Mouse (Mus musculus) C2C12 (cell line): ENCODE data around the gene Aprt. TPM values are rescaled to one million over a fixed set of nuclear protein-coding genes. Genes with fewer than 3 reads are reported as not detected.

Source experiments
- H3K27me3 ChIP-seq: one replicate; pipeline ENCODE4 v1.6.1; 2011; ENCODE audit not compliant: control insufficient read depth, insufficient read depth, insufficient read length
- H3K36me3 ChIP-seq: one replicate; pipeline ENCODE4 v1.6.1; 2011; ENCODE audit not compliant: control insufficient read depth, insufficient read depth
- H3K4me3 ChIP-seq: one replicate; pipeline ENCODE4 v1.5.1; 2011; ENCODE audit warnings: mild to moderate bottlenecking, control low read depth; ENCODE audit not compliant: poor library complexity, insufficient read depth, severe bottlenecking
- H3K79me2 ChIP-seq: one replicate; pipeline ENCODE4 v1.6.1; 2011; ENCODE audit not compliant: control insufficient read depth, insufficient read depth
- H3K79me3 ChIP-seq: one replicate; pipeline ENCODE4 v1.6.1; 2011; ENCODE audit warnings: low read depth, control low read depth
- H3ac ChIP-seq: one replicate; pipeline ENCODE3; 2011; ENCODE audit warnings: low read depth; ENCODE audit not compliant: control insufficient read depth, insufficient read length
- CEBPB ChIP-seq: IDR thresholded peaks from one replicate; pipeline ENCODE4 v1.6.1; 2011; ENCODE audit warnings: low read depth, mild to moderate bottlenecking, control low read depth, moderate library complexity
- CTCF ChIP-seq: IDR thresholded peaks from one replicate; pipeline ENCODE4 v1.5.1; 2011; ENCODE audit not compliant: control insufficient read depth, insufficient read depth, insufficient read length
- FOSL1 ChIP-seq: IDR thresholded peaks from one replicate; pipeline ENCODE4 v1.8.0; 2011; ENCODE audit warnings: mild to moderate bottlenecking, low read length; ENCODE audit not compliant: poor library complexity, insufficient read depth, severe bottlenecking
- MAX ChIP-seq: IDR thresholded peaks from one replicate; pipeline ENCODE4 v1.6.1; 2011; ENCODE audit warnings: mild to moderate bottlenecking, control low read depth
- MYOD1 ChIP-seq: IDR thresholded peaks from one replicate; pipeline ENCODE4 v1.6.1; 2011; ENCODE audit warnings: low read depth; ENCODE audit not compliant: control insufficient read depth, insufficient read length
- MYOG ChIP-seq: IDR thresholded peaks from one replicate; pipeline ENCODE4 v1.6.1; 2011; ENCODE audit not compliant: control insufficient read depth, insufficient read length; ENCODE audit errors: extremely low read depth
- USF1 ChIP-seq: IDR thresholded peaks from one replicate; pipeline ENCODE4 v1.6.1; 2011; ENCODE audit warnings: low read depth, mild to moderate bottlenecking, control low read depth, moderate library complexity
- polyA plus RNA-seq: library from polyadenylated mRNA; unstranded; fragments of >200 nt; fragmentation: generic; extraction: Trizol; gene quantifications from one replicate; pipeline ENCODE4 v1.2.1, GENCODE M21; 2012; ENCODE audit warnings: missing spikeins

Aprt gene
- polyA plus RNA-seq, 1 experiment, result 615 TPM

DNA sequence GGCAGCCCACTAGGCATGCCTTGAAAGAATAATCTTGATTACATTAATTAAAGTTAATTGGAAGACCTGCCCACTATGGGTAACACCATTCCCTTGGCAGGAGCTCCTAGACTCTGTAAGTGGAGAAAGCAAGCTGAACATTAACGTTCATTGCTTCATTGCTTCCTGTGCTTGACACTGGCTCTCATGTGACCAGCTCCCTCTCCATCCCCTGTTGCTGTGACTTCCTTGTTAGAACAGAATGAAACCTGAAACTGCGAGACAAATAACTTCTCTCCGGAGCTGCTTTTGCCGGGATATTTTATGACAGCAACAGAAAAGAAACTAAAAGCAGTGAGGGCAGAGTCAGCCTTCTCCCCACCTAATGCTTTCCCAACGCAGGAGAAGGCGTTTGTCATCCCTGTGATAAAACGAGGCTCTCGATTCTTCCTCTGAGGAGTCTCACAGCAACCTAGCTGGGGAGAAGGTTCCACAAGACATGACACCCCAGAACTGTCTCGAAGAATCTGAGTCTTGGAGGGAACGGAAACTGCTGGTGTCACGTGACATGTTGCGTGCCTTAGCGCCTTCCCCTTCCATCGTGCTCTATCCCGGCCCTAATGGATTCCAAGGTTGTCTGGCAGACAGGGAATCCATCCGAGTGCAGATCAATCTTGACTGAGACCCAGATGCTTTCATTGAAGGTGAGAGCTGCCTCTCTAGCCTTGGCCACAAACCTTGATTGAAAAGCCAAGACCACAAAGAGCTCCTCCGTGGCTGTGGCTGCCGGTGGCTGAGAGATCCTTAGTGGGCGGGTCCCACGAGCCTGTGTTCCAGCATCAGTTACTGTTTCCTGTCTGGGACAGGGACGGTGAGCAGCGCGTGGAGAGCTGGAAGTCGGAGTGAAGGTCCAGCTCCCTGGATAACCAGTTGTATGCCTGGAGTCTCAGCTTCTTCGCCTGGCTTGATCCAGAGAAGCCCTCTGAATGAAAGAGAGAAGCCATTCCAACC, 12.1 kb downstream of the Aprt start:
- no peak overlapping the region for H3ac ChIP-seq
- peaks cover 6% of the 10 kb centered on the region for H3K36me3 ChIP-seq
- H3K79me3 ChIP-seq, result peaks cover 15% of the 10 kb centered on the region
- TF ChIP-seq MAX (no peak), CEBPB (no peak), MYOG (no peak), USF1 (no peak), MYOD1 (no peak), CTCF (no peak), FOSL1 (no peak)
- H3K27me3 ChIP-seq, result no peaks in the 10 kb centered on the region
- no peak overlapping the region for H3K4me3 ChIP-seq
- H3K79me2 ChIP-seq, result peaks cover 24% of the 10 kb centered on the region

DNA sequence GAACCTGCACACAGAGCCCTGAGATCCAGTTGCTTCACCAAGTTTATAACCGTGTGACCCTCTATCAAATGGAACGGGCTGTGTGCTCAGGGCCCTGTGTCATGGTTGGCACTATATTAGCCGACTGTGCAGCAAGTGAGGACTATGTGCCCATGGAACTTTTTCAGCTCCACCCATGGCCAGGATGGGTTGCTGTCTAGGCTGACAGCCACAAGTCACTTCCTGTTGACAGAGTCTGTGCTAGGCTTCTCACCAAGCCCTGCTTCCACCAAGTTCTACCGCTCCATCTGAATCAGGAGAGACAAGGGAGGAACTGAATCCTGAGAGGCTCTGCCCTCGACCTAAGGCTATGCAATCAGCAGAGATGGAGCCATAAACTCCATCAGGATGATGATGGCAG, 15.5 kb downstream of the Aprt start:
- no peaks in the 10 kb centered on the region for H3K79me3 ChIP-seq
- H3K27me3 ChIP-seq, result no peaks in the 10 kb centered on the region
- no peaks in the 10 kb centered on the region for H3K36me3 ChIP-seq
- TF ChIP-seq CTCF, result no peak
- no peak for TF ChIP-seq FOSL1
- no peak for TF ChIP-seq CEBPB
- no peak for TF ChIP-seq MAX
- no peak for TF ChIP-seq USF1
- no peak for TF ChIP-seq MYOG
- TF ChIP-seq MYOD1, result no peak
- H3ac ChIP-seq, result no peak overlapping the region
- peaks cover 4% of the 10 kb centered on the region for H3K79me2 ChIP-seq
- H3K4me3 ChIP-seq, result no peak overlapping the region

DNA sequence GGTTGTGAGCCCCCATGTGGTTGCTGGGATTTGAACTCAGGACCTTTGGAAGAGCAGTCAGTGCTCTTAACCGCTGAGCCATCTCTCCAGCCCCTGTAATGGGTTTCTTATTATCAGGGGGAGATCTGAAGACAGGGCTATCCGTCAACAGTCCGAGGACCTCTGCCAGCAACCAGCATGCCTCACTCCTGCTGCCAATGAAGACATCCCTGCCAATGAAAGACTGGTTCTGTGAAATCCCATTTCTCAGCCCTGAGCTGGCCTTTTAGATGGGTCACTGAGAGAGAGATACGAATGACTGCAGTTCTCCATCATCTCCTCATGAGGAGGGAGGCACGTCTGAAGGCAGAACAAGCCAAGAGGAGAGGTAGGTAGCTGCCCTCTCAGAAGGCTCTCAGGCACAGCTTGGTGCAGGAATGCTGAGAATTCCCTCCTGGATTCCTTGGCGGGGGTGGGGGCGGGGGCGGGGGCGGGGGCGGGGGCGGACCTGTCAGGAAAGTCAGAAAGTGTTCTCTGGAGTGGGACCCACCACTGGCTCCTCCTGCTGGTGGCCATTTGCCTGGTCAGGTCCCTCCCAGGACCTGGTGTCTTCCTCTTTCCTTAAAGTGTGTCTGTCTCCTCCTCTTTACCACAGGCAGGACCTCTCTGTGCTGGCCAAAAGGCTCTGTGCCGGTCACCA, 17.9 kb downstream of the Aprt start:
- Histone ChIP-seq H3K36me3 (no peaks in the 10 kb centered on the region), H3K4me3 (no peak overlapping the region), H3ac (no peak overlapping the region), H3K27me3 (no peaks in the 10 kb centered on the region), H3K79me3 (no peaks in the 10 kb centered on the region), H3K79me2 (no peaks in the 10 kb centered on the region)
- TF ChIP-seq MYOD1 (no peak), USF1 (no peak), CTCF (no peak), MAX (no peak), CEBPB (no peak), MYOG (no peak), FOSL1 (no peak)

DNA sequence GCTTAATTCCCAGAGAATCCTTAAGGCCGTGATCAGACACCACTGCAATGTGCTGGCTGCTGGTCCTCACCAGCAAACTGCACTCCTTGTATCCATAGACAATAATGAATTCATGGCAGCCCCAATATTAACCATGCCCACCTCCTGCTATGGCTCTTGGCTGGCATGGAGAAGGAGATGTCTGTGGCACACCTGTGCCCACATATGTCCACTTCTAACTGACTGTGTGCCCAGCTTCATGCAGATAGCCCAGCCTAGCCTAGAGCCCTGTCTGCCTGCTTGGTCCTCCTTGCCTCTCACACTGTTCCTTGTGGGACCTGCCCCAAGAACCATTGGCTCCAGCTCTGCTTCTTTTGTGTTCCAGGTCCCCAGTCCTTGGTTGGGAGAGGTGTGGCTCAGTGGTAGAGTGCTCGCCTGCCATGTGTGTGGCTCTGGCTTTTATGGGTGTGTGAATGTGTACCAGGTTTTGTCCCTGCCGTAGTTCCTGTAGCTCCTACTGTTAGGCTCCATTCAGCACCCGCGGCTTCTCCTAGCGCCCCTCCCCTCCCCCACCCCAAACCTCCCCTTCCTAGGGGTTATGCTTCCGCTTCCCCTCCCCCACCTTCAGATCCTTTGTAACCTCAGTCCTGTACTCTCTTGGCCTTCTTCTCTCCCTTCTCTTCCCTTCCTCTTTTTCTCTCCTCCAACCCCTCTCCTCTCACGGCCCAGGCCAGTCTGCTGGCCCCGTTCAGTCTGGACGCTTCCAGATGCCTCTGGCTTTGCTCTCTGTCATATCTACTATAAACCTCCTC, 19.3 kb downstream of the Aprt start:
- H3K4me3 ChIP-seq, result no peak overlapping the region
- no peak for TF ChIP-seq MYOG
- no peaks in the 10 kb centered on the region for H3K79me3 ChIP-seq
- no peaks in the 10 kb centered on the region for H3K79me2 ChIP-seq
- H3K36me3 ChIP-seq, result no peaks in the 10 kb centered on the region
- no peak overlapping the region for H3ac ChIP-seq
- H3K27me3 ChIP-seq, result no peaks in the 10 kb centered on the region

DNA sequence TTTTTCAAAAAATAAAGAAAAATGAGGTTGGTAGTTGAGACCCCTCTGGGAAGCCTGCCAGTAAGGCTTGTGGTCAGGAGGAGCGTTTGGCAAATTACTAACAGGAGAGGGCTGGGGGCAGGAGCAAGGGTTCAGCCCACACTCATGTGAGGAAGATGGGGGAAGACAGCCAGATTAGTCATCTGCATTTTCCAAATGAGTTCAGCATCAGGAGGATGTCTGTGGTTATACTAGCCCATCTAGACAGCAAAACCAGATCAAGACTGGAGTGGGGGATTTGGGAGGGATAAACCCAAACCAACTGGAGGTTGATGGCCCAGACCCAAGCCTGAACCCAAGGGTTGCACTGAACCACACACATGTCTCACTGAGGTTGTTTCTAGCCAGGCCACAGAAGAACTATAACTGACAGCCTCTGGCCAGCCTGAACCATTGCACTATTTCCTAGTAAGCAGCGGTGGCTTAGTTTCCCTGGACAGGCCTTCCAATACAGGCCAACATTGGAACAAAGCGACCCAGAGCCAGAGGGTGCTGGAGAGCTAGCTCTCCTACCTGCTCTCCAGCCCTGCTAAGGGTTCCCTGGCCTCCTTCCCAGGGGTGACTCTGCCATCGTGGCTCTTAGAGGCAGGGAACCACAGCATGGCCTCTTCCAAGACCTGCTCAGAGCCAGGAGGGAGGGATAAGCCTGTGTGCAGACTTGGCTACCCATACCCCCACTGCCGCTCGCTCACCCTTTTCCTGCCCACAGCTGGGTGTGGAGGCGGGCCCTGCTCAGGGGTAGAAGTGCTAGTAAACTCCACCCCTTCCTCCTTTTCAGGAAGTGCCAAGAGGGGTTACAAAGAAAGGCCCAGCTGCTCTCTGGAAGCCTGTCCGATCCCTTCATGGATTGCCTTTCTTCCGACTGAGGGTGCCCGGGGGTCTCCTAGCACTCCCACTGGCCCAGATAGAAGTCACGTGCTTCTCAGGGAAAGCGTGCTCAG, 20.4 kb downstream of the Aprt start:
- TF ChIP-seq MAX (peak; percentile 59), MYOG (no peak)
- Histone ChIP-seq H3K36me3 (no peaks in the 10 kb centered on the region), H3K79me2 (no peaks in the 10 kb centered on the region), H3ac (peak overlapping the region; percentile 66), H3K79me3 (no peaks in the 10 kb centered on the region), H3K4me3 (peak overlapping the region; percentile 18), H3K27me3 (no peaks in the 10 kb centered on the region)
